In genomic region chr1:90504583-90505080, GRCm38 (mm10) we compare ENCODE assay signal across 13 mouse cellular contexts.
DNase-seq lines count a peak whose midpoint lies in the region; ATAC-seq and TF ChIP-seq lines count a peak whose summit lies in the region.
"Had no signal": no experiment of that assay in that cellular context is flagged by ENCODE, and none has a peak within 500 bp of the region (broad histone marks: within the 10 kb centered on the region; RNA-seq: fewer than 3 reads in every experiment).

No protein-coding gene starts in this region.

- H3K9me3 ChIP-seq in heart, embryonic 16.5 days (replicated peaks; ENCODE audit: control insufficient read depth, low read length) = peaks cover 1% of the 10 kb centered on the region
- no peaks in the 10 kb centered on the region for H3K9me3 ChIP-seq in midbrain, postnatal 0 days (ENCODE audit: low read length)
- H3K9me3 ChIP-seq: stomach, embryonic 15.5 days had no signal

- no peak overlapping the region for H3K9ac ChIP-seq in heart, embryonic 16.5 days (ENCODE audit: low read length)
- H3K9ac ChIP-seq in midbrain, postnatal 0 days (replicated peaks; ENCODE audit: low read length, poor library complexity, severe bottlenecking) = 0 out of 2 replicates have a peak overlapping the region, but pooled peaks have one; percentile 24
- H3K9ac ChIP-seq: liver, embryonic 14.5 days; stomach, embryonic 15.5 days had no signal

- H3K27ac ChIP-seq in heart, embryonic 16.5 days (ENCODE audit: low read length) = peak overlapping the region; percentile 43; the same call in 1 of the 2 replicates
- H3K27ac ChIP-seq in midbrain, postnatal 0 days (ENCODE audit: low read depth, low read length) = no peak overlapping the region
- H3K27ac ChIP-seq: liver, embryonic 14.5 days; stomach, embryonic 15.5 days had no signal

- peak; percentile 50 for DNase-seq in embryo, embryonic 10 days (ENCODE audit: low spot score)
- DNase-seq in embryo, embryonic 10.5 days (ENCODE audit: low spot score) = no peak
- DNase-seq in lung, postnatal 10 days = peak; percentile 26
- DNase-seq in lung, postnatal 14 days = no peak
- DNase-seq in midbrain, postnatal 0 days (ENCODE audit: low spot score) = no peak
- no peak for DNase-seq in left cerebral cortex, adult 18-20 months (ENCODE audit: low spot score in 2 of 2)
- DNase-seq: cerebellum, adult 2 months; thymus, postnatal 14 days had no signal

- peaks cover 8% of the 10 kb centered on the region; the same call in 1 of the 2 replicates for H3K4me1 ChIP-seq in heart, embryonic 16.5 days (ENCODE audit: control insufficient read depth, insufficient read depth, low read length)
- H3K4me1 ChIP-seq in midbrain, postnatal 0 days (ENCODE audit: insufficient read depth, low read length) = no peaks in the 10 kb centered on the region

- ATAC-seq in heart, embryonic 16.5 days (replicated peaks; ENCODE audit: extremely low read depth, insufficient read depth, low FRiP score) = peak; percentile 84
- ATAC-seq in midbrain, postnatal 0 days (ENCODE audit: low FRiP score) = no peak
- no peak for ATAC-seq in megakaryocyte, adult 5-6 weeks (ENCODE audit: poor library complexity, severe bottlenecking)

- H3K27me3 ChIP-seq in heart, embryonic 16.5 days (ENCODE audit: control insufficient read depth, insufficient read depth, low read length) = no peaks in the 10 kb centered on the region
- H3K27me3 ChIP-seq in midbrain, postnatal 0 days (ENCODE audit: insufficient read depth, low read length) = no peaks in the 10 kb centered on the region
- H3K27me3 ChIP-seq: CH12.LX; stomach, embryonic 15.5 days had no signal

- no peak overlapping the region for H3K4me2 ChIP-seq in heart, embryonic 16.5 days (ENCODE audit: low read depth, low read length)
- no peak overlapping the region for H3K4me2 ChIP-seq in midbrain, postnatal 0 days (ENCODE audit: low read depth, low read length, poor library complexity, severe bottlenecking)
- H3K4me2 ChIP-seq: stomach, embryonic 15.5 days had no signal

- 8% methylated on average over 8 of the region's 8 CpGs for WGBS in heart, embryonic 16.5 days
- WGBS in midbrain, postnatal 0 days = 17% methylated on average over 8 of the region's 8 CpGs

- no peaks in the 10 kb centered on the region for H3K36me3 ChIP-seq in heart, embryonic 16.5 days (ENCODE audit: control insufficient read depth, insufficient read depth)
- H3K36me3 ChIP-seq in midbrain, postnatal 0 days (ENCODE audit: insufficient read depth, low read length) = no peaks in the 10 kb centered on the region
- H3K36me3 ChIP-seq: stomach, embryonic 15.5 days had no signal

- no peak overlapping the region for H3K4me3 ChIP-seq in heart, embryonic 16.5 days (ENCODE audit: low read length)
- H3K4me3 ChIP-seq in midbrain, postnatal 0 days (ENCODE audit: low read depth, low read length) = no peak overlapping the region
- H3K4me3 ChIP-seq: stomach, embryonic 15.5 days had no signal

- no peak for TF ChIP-seq CTCF in midbrain, postnatal 0 days (IDR thresholded peaks at IDR 0.05)

Comparison
In these comparisons a context has a peak if more than half of its experiments do, and no peak if none do; other contexts are left out.
1. DNase-seq: peak in embryo, embryonic 10 days (single experiment) and lung, postnatal 10 days (single experiment); none in embryo, embryonic 10.5 days (single experiment), lung, postnatal 14 days (single experiment), midbrain, postnatal 0 days (single experiment) and left cerebral cortex, adult 18-20 months (0 of 2).